Mouse (Mus musculus) frontal cortex, postnatal 25 days (tissue): ENCODE measurements around the gene Gpr132.

Source experiments
- DNase-seq, 2 experiments: peaks; one replicate each; pipeline ENCODE4 v3.0.0; 2022; ENCODE audit warnings: low spot score in 2 of 2

Gene Gpr132

GRCm38 (mm10) chr12:112877073-112877576 is 9.1 kb upstream of the Gpr132 start:
- DNase-seq = no peak

- no peak for DNase-seq
Observed at GRCm38 (mm10) chr12:112876332-112877072, 8.5 kb upstream of the Gpr132 start.

- DNase-seq = peak; percentile 86 to 92
Observed at GRCm38 (mm10) chr12:112875225-112876013, 7.4 kb upstream of the Gpr132 start.

- no peak for DNase-seq
Observed at GRCm38 (mm10) chr12:112874199-112874598, 6.2 kb upstream of the Gpr132 start.

DNA sequence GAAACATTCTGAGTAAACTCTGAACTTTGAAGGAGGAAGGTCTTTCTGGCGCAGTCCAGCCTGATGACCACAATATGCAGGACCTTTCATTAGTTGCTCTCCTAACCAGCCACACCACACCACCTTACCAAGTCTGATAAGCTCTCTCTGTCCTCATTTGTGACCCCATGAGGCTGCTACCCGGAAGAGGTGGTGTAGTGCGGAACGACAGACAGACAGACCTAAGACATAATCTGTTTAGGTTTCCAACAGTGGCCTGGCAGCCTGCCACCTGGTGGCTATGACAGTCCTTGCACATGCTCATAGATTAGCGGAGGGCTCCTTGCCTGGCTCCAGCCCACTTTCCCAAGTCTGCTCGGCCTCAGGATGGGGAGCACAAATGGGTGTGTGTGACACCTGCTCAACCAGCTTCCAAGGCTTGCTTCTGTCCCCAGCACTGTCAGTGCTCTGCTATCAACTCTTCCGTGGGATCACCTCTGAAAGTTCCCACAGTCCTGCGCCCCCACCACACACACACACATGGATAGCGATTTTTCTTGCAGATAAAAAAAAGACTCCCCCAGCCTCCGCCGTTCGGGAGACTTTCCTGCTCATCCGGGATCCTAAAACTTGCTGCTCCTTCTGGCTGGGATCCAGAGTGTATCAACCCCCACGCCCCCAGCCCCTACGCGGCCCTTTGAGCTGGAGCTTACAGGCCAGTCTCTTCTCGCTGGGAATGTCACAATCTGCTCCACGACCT is 5.6 kb upstream of the Gpr132 start:
- DNase-seq = peak; percentile 45 to 49

- no peak for DNase-seq
Observed at GRCm38 (mm10) chr12:112872991-112873390, 5.0 kb upstream of the Gpr132 start.

- no peak for DNase-seq
Observed at GRCm38 (mm10) chr12:112871272-112871671, 3.2 kb upstream of the Gpr132 start.

DNA sequence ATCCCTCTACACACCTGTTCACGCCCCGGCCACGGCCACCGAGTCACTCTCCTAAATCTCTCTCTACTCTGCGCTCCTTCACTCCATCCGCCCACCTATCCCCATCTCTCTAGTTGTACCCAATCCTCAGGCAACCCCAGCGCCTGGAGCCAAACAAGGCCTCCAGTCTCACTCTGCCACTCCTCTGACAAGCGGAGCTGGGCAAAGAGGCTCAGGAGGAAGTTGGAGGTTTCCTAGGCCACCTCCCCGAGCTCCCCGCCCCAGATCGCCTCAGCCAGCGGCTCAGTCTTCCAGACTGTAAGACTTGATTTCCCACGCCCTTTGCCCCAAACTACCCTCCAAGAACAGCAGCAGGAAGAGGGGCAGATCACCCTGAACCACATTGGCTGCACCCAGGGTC is 2.7 kb upstream of the Gpr132 start:
- no peak for DNase-seq

GRCm38 (mm10) chr12:112869783-112870204 is 1.8 kb upstream of the Gpr132 start:
- DNase-seq = no peak

DNA sequence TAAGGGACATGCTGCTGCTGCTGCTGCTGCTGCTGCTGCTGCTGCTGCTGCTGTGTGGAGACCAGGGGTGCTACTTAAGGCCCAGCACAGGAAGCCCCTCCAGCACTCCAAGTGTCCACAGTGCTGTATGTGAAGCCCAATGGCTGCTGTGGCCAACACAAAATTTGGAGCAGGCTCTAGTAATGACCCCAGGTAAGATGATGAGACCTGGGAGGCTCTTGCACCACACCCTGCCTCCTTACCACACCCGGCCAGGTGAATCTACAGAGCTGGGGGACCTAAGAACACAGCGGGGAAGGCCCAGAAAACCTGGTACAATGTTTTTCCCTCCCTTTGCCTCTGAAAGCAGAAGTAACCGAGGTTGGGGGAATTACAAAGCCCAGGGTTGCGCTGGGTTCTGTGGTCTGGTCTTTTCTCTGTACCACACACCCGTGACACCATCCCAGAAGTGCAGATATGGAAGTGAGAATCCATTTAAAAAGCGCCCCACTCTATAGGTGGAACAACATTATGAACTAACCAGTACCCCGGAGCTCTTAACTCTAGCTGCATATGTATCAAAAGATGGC is 838 bp downstream of the Gpr132 start:
- no peak for DNase-seq

DNA sequence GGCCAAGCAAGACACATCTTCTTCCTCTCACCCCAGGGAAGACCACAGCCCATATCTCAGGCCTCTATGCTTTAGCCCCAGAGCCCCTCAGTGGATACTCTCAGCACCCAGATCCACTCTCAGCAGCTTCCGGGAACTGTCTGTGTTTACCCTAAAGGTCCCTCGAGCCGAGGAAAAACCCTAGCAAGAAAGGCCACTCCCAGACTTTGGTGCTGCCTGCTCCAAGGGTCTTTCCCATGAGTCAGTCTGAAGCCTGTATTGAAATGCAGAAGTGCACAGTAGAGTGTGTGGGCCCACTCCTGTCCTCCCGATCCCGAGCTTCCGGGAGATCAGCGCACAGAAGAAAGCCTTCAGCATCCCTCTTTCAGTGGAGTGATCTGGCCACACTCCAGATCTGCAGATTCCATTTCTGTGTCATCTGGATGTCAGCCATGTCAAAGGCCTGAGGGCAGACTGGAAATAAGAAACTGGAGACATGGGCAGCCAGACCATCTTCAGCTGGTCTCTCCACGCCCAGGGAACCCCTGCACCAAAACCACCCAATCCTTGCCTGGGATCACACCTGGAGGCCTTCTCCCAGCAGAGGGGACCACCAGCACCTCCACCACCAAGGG is 1.5 kb downstream of the Gpr132 start:
- DNase-seq = no peak

DNA sequence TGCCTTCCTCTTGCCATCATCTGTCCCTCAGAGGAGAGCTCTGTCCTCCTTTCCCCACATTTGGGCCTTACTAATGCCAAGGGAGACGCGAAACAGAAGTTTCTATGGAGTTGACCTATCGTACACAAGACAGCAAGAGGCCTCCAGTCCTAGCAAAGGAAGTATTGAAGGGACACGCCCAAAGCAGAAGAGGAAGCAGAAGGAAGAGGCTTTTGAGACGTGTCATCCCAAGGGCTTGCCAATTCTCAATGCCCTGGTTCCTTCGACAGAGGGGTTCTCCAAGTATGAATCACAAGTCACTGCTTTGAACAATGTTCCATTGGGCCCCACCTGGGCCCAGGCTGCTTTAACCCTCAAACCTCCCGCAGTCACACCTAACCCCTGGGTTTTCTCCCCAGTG is 3.2 kb downstream of the Gpr132 start:
- DNase-seq = no peak

DNA sequence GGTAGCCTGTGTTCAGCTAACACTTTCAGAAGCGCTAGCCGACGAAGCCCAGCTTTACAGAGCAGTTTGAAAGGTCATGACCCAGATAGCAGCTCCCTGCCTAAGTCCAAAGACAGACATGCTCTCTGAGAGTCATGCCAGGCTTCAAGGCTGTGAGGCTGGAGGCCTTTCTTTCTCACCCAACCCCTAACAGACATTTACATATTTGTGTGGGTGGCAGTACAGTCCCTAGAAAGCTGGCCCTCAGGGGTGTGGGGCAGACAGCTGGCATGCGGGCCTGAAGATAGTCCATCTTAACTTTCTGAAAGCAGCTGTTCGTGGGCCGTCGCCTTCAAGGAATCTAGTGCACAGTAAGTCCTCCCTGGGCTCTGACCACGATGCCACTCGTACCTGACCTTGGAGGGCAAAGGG is 6.1 kb downstream of the Gpr132 start:
- no peak for DNase-seq

DNA sequence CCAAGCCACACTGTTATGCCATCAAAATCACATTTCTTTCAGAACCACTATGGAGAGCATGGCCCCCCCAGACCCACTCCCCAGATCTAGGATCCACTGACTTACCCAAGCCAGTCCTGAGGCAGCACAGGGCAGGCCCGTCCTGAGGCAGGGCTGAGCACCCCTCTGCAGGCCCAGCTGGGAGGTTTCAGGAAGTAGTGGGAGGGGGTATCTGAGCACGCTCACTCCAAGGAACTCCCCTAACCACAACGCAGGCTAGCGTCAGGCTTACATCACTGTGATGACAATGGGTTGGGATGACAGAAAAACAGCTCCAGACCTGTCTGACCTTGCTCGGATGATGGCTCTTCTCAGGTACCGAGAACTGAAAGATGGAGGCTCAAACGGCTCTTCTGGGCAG is 7.3 kb downstream of the Gpr132 start:
- no peak for DNase-seq

GRCm38 (mm10) chr12:112859930-112860329 is 8.1 kb downstream of the Gpr132 start:
- DNase-seq = no peak

GRCm38 (mm10) chr12:112858581-112859336 is 9.3 kb downstream of the Gpr132 start:
- DNase-seq = no peak

GRCm38 (mm10) chr12:112857021-112857925 is 10.8 kb downstream of the Gpr132 start:
- no peak for DNase-seq

GRCm38 (mm10) chr12:112856338-112856737 is 11.7 kb downstream of the Gpr132 start:
- no peak for DNase-seq

DNA sequence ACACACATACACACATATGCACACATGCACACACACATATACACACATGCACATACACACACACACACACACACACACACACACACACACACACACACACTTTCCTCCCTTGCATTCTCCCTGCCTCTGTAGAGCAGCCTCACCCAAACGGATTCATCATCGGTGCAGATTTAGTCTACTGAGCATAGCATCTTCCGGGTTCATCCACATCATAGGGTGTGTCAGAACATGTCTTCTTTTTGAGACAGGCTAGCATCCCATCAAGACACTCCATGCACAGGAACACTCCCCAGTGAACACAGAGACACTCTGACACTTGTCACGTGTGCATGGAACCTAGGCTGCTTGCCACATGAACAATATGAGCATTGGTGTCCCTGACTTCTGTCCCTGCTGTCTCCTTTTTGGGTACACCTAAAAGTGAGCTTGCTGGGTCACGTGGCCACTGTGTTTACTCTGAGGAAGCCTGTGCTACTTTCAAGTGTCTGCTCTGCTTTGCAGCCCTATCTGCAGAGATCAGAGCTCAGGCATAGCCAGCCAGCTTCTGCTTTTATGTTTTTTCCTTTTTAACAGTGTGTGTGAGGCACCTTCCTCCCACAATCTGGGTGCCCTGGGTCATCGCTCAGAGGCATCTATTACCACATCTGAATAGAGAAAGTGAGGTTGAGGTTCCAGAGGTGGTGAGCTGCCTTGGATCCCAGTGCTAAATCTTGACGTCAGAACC is 13.3 kb downstream of the Gpr132 start:
- DNase-seq = no peak
